Mouse (Mus musculus): ENCODE measurements around the gene Nxf3. TPM values are rescaled to one million over a fixed set of nuclear protein-coding genes. Genes with fewer than 3 reads are reported as not detected.
"Not testable (repeated sequence)": the region's sequence is repeated elsewhere in the genome, so short reads cannot be mapped to it uniquely, and the experiment has no call there.

Nxf3 gene
- polyA plus RNA-seq, 1 experiment = 21.8 TPM

- H3K79me3 ChIP-seq (ENCODE audit: low read depth) = no peaks in the 10 kb centered on the region
- no peaks in the 10 kb centered on the region for H3K79me2 ChIP-seq (ENCODE audit: control insufficient read depth, insufficient read depth)
- H3K36me3 ChIP-seq (ENCODE audit: control insufficient read depth, insufficient read depth) = no peaks in the 10 kb centered on the region
- no peaks in the 10 kb centered on the region for H3K27me3 ChIP-seq (ENCODE audit: control insufficient read depth, insufficient read depth, insufficient read length)
- no peak for TF ChIP-seq USF1 (IDR thresholded peaks at IDR 0.05; ENCODE audit: low read depth)
- TF ChIP-seq CEBPB (IDR thresholded peaks at IDR 0.05; ENCODE audit: low read depth) = no peak
- TF ChIP-seq FOSL1 (IDR thresholded peaks at IDR 0.05; ENCODE audit: insufficient read depth, low read length, poor library complexity, severe bottlenecking) = no peak
- no peak for TF ChIP-seq MYOG (IDR thresholded peaks at IDR 0.05; ENCODE audit: control insufficient read depth, extremely low read depth, insufficient read length)
- TF ChIP-seq MAX (IDR thresholded peaks at IDR 0.05) = no peak
- no peak for TF ChIP-seq CTCF (IDR thresholded peaks at IDR 0.05; ENCODE audit: control insufficient read depth, insufficient read depth, insufficient read length)
- no peak for TF ChIP-seq MYOD1 (IDR thresholded peaks at IDR 0.05; ENCODE audit: control insufficient read depth, insufficient read length, low read depth)
- no peak overlapping the region for H3ac ChIP-seq (ENCODE audit: control insufficient read depth, insufficient read length, low read depth)
- H3K4me3 ChIP-seq (ENCODE audit: insufficient read depth, poor library complexity, severe bottlenecking) = no peak overlapping the region
Observed at GRCm38 (mm10) chrX:136060698-136061097, 24.4 kb downstream of the Nxf3 start.

GRCm38 (mm10) chrX:136051219-136051618 is 33.8 kb downstream of the Nxf3 start:
- no peaks in the 10 kb centered on the region for H3K36me3 ChIP-seq (ENCODE audit: control insufficient read depth, insufficient read depth)
- TF ChIP-seq MAX (IDR thresholded peaks at IDR 0.05) (no peak), USF1 (IDR thresholded peaks at IDR 0.05; ENCODE audit: low read depth) (no peak), FOSL1 (IDR thresholded peaks at IDR 0.05; ENCODE audit: insufficient read depth, low read length, poor library complexity, severe bottlenecking) (no peak), MYOD1 (IDR thresholded peaks at IDR 0.05; ENCODE audit: control insufficient read depth, insufficient read length, low read depth) (no peak), CTCF (IDR thresholded peaks at IDR 0.05; ENCODE audit: control insufficient read depth, insufficient read depth, insufficient read length) (no peak), MYOG (IDR thresholded peaks at IDR 0.05; ENCODE audit: control insufficient read depth, extremely low read depth, insufficient read length) (no peak), CEBPB (IDR thresholded peaks at IDR 0.05; ENCODE audit: low read depth) (no peak)
- no peak overlapping the region for H3K4me3 ChIP-seq (ENCODE audit: insufficient read depth, poor library complexity, severe bottlenecking)
- no peaks in the 10 kb centered on the region for H3K27me3 ChIP-seq (ENCODE audit: control insufficient read depth, insufficient read depth, insufficient read length)
- no peaks in the 10 kb centered on the region for H3K79me2 ChIP-seq (ENCODE audit: control insufficient read depth, insufficient read depth)
- no peak overlapping the region for H3ac ChIP-seq (ENCODE audit: control insufficient read depth, insufficient read length, low read depth)
- H3K79me3 ChIP-seq (ENCODE audit: low read depth) = no peaks in the 10 kb centered on the region

- Histone ChIP-seq H3K4me3 (ENCODE audit: insufficient read depth, poor library complexity, severe bottlenecking) (no peak overlapping the region), H3K79me3 (ENCODE audit: low read depth) (no peaks in the 10 kb centered on the region), H3K27me3 (ENCODE audit: control insufficient read depth, insufficient read depth, insufficient read length) (no peaks in the 10 kb centered on the region), H3K79me2 (ENCODE audit: control insufficient read depth, insufficient read depth) (no peaks in the 10 kb centered on the region), H3K36me3 (ENCODE audit: control insufficient read depth, insufficient read depth) (no peaks in the 10 kb centered on the region), H3ac (ENCODE audit: control insufficient read depth, insufficient read length, low read depth) (no peak overlapping the region)
- TF ChIP-seq MYOG (IDR thresholded peaks at IDR 0.05; ENCODE audit: control insufficient read depth, extremely low read depth, insufficient read length) (no peak), FOSL1 (IDR thresholded peaks at IDR 0.05; ENCODE audit: insufficient read depth, low read length, poor library complexity, severe bottlenecking) (no peak), MAX (IDR thresholded peaks at IDR 0.05) (no peak), USF1 (IDR thresholded peaks at IDR 0.05; ENCODE audit: low read depth) (no peak), MYOD1 (IDR thresholded peaks at IDR 0.05; ENCODE audit: control insufficient read depth, insufficient read length, low read depth) (no peak), CTCF (IDR thresholded peaks at IDR 0.05; ENCODE audit: control insufficient read depth, insufficient read depth, insufficient read length) (no peak), CEBPB (IDR thresholded peaks at IDR 0.05; ENCODE audit: low read depth) (no peak)
Observed at GRCm38 (mm10) chrX:136047528-136047927, 37.5 kb downstream of the Nxf3 start.

GRCm38 (mm10) chrX:136043726-136044125 is 41.3 kb downstream of the Nxf3 start:
- H3K79me2 ChIP-seq (ENCODE audit: control insufficient read depth, insufficient read depth) = no peaks in the 10 kb centered on the region
- H3ac ChIP-seq (ENCODE audit: control insufficient read depth, insufficient read length, low read depth) = no peak overlapping the region
- H3K27me3 ChIP-seq (ENCODE audit: control insufficient read depth, insufficient read depth, insufficient read length) = no peaks in the 10 kb centered on the region
- H3K79me3 ChIP-seq (ENCODE audit: low read depth) = no peaks in the 10 kb centered on the region
- TF ChIP-seq USF1 (IDR thresholded peaks at IDR 0.05; ENCODE audit: low read depth) (no peak), CEBPB (IDR thresholded peaks at IDR 0.05; ENCODE audit: low read depth) (no peak), MYOG (IDR thresholded peaks at IDR 0.05; ENCODE audit: control insufficient read depth, extremely low read depth, insufficient read length) (no peak), MAX (IDR thresholded peaks at IDR 0.05) (no peak), FOSL1 (IDR thresholded peaks at IDR 0.05; ENCODE audit: insufficient read depth, low read length, poor library complexity, severe bottlenecking) (no peak), CTCF (IDR thresholded peaks at IDR 0.05; ENCODE audit: control insufficient read depth, insufficient read depth, insufficient read length) (no peak)
- no peak overlapping the region for H3K4me3 ChIP-seq (ENCODE audit: insufficient read depth, poor library complexity, severe bottlenecking)
- no peaks in the 10 kb centered on the region for H3K36me3 ChIP-seq (ENCODE audit: control insufficient read depth, insufficient read depth)

- H3K36me3 ChIP-seq (ENCODE audit: control insufficient read depth, insufficient read depth); H3K27me3 ChIP-seq (ENCODE audit: control insufficient read depth, insufficient read depth, insufficient read length); H3K79me3 ChIP-seq (ENCODE audit: low read depth); H3K79me2 ChIP-seq (ENCODE audit: control insufficient read depth, insufficient read depth); H3ac ChIP-seq (ENCODE audit: control insufficient read depth, insufficient read length, low read depth); H3K4me3 ChIP-seq (ENCODE audit: insufficient read depth, poor library complexity, severe bottlenecking): not testable (repeated sequence)
Observed at GRCm38 (mm10) chrX:136032799-136033763, 52.0 kb downstream of the Nxf3 start, which contains the start of gene Arxes1. Gene Arxes1 (plus strand): TSS chrX:136033367.

- no peak overlapping the region for H3ac ChIP-seq (ENCODE audit: control insufficient read depth, insufficient read length, low read depth)
- H3K79me3 ChIP-seq (ENCODE audit: low read depth) = no peaks in the 10 kb centered on the region
- H3K27me3 ChIP-seq (ENCODE audit: control insufficient read depth, insufficient read depth, insufficient read length) = no peaks in the 10 kb centered on the region
- TF ChIP-seq CEBPB (IDR thresholded peaks at IDR 0.05; ENCODE audit: low read depth) (no peak), FOSL1 (IDR thresholded peaks at IDR 0.05; ENCODE audit: insufficient read depth, low read length, poor library complexity, severe bottlenecking) (no peak), USF1 (IDR thresholded peaks at IDR 0.05; ENCODE audit: low read depth) (no peak), MAX (IDR thresholded peaks at IDR 0.05) (no peak), MYOG (IDR thresholded peaks at IDR 0.05; ENCODE audit: control insufficient read depth, extremely low read depth, insufficient read length) (no peak), CTCF (IDR thresholded peaks at IDR 0.05; ENCODE audit: control insufficient read depth, insufficient read depth, insufficient read length) (no peak), MYOD1 (IDR thresholded peaks at IDR 0.05; ENCODE audit: control insufficient read depth, insufficient read length, low read depth) (no peak)
- H3K36me3 ChIP-seq (ENCODE audit: control insufficient read depth, insufficient read depth) = no peaks in the 10 kb centered on the region
- H3K79me2 ChIP-seq (ENCODE audit: control insufficient read depth, insufficient read depth) = no peaks in the 10 kb centered on the region
- H3K4me3 ChIP-seq (ENCODE audit: insufficient read depth, poor library complexity, severe bottlenecking) = no peak overlapping the region
Observed at GRCm38 (mm10) chrX:136030331-136030730, 54.7 kb downstream of the Nxf3 start.

Data from C2C12 (cell line).